Mouse (Mus musculus) retina, embryonic 14.5 days (tissue): Measurements from ENCODE around the gene Il31ra.

Experiments
- DNase-seq: peaks from one replicate; pipeline ENCODE4 v3.0.0-alpha.2; 2015; ENCODE audit warnings: low spot score

The Il31ra gene

DNA sequence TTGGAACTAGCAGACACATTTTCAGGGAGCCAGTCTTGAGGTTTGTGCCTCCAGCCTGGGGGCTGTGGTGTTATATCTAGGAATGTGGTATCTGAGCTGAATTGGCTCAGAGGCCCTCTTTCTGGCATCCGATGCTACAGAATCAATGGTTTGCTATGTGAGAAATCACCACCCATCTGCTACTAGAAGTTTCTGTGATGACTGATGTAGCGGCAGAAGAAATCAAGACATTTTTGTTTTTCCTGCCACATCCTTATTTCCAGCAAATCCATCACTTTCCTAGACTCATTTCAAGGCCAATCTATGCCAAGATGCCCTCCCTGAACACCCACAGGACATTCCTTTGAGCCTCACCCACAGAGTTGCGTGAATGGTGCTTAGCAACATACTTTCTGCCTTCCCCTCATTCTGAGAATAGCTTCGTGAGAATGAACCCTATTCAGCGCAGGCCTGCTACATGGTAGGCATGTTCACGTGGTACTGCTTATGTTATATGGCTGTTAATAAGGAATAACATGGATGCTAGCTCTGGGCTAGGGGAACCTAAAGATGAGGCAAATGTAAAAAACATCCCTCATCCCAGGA is 33.5 kb downstream of the Il31ra start:
- DNase-seq, result no peak

DNA sequence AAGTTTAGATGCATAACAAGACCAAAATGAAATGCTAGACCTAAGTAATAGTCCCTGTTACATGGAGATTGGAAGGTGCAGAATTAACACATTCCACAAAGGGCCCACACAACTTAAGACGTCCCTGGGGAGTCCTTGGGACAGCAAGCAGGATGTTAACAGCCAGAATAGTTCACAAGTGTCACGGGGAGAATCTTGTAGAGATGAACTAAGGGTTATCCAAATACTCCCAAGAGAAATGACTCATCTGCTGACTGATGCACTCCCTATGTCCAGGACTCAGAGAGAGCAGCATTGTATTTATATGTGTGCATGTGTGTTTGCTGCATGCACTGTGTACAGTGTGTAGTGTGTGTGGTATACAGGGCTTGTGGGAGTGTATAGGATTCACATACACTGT is 37.7 kb downstream of the Il31ra start:
- no peak for DNase-seq

GRCm38 (mm10) chr13:112553304-112553703 is 40.9 kb downstream of the Il31ra start:
- no peak for DNase-seq

DNA sequence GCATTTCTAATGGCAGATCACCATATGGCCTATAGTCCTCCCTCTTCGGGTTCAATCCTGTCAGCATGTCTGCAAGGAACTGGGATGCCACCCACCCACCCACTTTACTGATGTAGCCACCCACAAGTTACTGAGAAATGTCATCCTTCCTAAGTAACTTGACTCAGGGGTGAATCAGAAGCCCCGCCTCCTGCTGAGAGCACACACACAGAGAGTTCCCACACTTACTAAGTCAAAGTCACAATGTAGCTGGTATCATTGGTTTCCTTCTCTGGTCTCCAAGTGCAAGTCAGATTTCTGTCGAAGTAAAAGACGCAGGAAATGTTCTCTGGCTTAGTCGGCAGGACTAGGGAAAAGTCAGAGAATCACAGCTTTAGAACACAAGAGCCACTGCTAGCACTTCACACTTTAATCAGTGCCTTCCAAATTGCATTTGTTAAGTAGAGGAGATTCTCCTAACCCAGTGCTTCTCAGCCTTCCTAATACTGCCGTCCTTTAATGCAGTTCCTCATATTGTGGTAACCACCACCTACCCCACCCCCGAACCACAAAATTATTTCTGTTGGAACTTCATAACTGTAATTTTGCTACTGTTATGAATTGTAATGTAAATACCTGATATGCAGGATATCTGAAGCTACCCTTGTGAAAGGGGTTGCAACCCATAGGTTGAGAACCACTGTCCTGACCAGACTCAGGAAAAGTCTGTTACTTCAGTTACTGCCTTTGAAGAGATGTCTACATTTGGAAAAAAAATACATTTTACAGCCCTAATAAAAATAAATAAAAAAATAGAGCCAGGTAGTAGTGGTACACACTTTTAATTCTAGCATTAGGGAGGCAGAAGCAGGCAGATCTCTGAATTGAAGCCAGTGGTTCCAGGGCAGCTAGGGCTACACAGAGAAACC is 42.3 kb downstream of the Il31ra start:
- DNase-seq, result no peak

- DNase-seq, result no peak
Observed at GRCm38 (mm10) chr13:112541223-112541975, 52.8 kb downstream of the Il31ra start.

DNA sequence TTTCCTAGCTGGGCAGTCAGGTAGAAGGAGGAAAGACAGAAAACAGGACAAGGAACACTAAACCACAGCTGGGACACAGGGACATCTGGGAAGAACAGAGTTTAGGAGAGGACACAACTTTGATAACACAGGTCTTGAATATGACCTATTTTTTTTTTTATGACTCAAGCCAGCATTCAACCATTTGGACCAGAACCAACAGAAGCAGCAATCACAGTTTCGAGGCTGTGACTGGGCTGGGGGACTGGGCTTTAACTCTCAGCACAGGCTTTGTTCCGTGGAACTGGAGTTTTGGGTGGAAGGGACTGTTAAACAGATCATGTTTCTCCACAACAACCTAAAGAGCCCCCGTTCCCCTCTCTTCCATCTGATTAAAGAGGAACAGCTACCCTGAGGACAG is 53.5 kb downstream of the Il31ra start:
- DNase-seq, result no peak

GRCm38 (mm10) chr13:112537065-112537464 is 57.1 kb downstream of the Il31ra start:
- no peak for DNase-seq

- no peak for DNase-seq
Observed at GRCm38 (mm10) chr13:112536611-112537010, 57.5 kb downstream of the Il31ra start.

DNA sequence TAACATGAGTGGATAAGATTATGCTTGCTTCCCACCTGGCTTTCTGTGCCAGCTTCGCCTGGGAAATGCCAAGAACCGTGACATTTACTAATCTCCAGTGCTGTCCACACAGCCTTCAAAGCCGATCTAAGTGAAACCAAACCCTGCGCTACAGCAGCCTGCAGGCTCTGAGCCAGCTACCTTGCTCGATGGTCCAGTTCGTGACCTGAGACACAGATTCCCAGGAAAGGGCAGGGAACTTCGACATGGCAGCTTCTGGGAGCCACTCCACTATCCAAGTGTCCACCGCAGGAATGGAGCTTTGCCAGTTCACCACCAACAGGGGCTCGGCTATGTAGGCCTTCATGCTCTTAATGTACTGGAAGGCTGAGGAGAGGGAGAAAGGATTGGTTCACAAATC is 60.6 kb downstream of the Il31ra start:
- no peak for DNase-seq

- DNase-seq, result no peak
Observed at GRCm38 (mm10) chr13:112532235-112532634, 61.9 kb downstream of the Il31ra start.

- DNase-seq, result peak; percentile 85
Observed at GRCm38 (mm10) chr13:112529893-112530292, 64.3 kb downstream of the Il31ra start.

DNA sequence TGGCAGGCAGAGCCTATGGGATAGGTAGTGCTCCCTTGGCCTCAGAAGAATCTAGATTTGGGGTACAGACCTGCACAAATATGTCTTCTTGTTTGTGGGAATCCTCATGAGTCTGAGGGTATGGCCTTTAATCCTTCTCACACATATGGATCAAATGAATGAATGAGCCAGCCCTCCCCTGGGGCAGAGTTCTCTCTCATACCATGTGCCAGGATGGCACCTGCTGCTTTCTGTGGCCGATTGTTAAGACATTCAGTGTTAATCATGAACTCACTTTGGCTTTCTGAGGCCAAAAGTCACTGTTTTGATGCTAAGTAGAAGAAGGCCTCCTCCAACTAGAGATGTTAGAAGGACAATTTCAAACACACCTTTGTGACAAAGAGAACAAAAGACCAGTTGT is 67.0 kb downstream of the Il31ra start:
- no peak for DNase-seq

GRCm38 (mm10) chr13:112523346-112523970 is 70.7 kb downstream of the Il31ra start:
- no peak for DNase-seq

DNA sequence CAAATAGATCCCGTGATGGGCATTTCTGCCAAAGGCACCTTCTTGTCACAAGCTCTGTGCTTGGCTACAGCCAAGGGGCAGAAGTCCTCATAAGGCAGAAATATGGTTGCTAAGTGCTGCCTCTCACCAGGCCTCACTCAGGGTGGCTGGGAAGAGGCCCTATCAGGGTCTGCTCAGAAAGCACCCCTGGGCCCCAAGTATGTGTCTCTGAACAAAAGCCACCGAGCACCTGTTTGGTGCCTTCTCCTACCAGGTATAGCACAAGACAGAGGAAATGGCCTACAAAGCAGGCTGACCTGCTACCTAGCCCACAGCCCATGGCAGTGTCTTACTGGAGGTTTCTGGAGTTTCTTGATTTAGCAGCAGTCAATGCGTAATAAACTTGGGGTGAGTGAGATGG is 71.3 kb downstream of the Il31ra start:
- no peak for DNase-seq

GRCm38 (mm10) chr13:112522261-112522660 is 71.9 kb downstream of the Il31ra start:
- no peak for DNase-seq

- no peak for DNase-seq
Observed at GRCm38 (mm10) chr13:112514546-112514945, 79.6 kb downstream of the Il31ra start.

- no peak for DNase-seq
Observed at GRCm38 (mm10) chr13:112512824-112513223, 81.3 kb downstream of the Il31ra start.

DNA sequence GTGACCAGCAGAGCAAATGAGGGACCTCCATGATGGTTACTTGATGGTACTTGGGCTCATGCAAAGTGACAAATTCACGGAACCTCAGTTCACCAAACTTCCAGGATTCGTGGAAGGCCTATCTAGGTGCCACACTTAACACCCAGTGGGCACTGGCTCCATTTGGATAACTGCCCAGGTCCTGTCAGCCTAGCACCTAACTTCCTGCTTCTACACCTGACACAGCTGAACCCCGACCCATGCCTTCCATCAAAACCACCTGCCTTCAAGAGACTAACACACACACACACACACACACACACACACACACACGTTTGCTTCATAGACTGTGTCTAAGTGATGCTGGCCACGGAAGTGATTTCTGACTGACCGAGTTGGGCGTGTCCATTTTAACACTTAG is 82.3 kb downstream of the Il31ra start:
- DNase-seq, result no peak

DNA sequence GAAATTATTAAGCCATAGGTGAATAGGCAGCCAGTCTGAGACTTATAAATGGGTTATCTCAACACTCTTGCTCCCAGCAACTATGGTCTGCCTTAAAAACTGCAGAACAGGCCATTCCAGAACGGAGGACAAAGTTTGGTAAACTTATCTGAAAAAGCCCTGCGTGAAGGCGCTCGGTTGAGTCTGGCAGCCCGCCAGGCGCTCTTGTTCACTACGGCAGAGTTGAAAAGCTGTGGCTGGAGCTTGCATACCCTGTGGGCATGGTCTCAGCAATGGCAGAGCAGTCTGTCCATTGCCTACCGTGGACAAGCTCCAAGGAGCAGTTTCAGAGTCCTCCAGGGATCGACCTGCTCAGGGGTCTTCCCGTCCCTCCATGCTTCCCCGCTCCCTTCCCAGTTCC is 82.9 kb downstream of the Il31ra start:
- DNase-seq, result no peak

DNA sequence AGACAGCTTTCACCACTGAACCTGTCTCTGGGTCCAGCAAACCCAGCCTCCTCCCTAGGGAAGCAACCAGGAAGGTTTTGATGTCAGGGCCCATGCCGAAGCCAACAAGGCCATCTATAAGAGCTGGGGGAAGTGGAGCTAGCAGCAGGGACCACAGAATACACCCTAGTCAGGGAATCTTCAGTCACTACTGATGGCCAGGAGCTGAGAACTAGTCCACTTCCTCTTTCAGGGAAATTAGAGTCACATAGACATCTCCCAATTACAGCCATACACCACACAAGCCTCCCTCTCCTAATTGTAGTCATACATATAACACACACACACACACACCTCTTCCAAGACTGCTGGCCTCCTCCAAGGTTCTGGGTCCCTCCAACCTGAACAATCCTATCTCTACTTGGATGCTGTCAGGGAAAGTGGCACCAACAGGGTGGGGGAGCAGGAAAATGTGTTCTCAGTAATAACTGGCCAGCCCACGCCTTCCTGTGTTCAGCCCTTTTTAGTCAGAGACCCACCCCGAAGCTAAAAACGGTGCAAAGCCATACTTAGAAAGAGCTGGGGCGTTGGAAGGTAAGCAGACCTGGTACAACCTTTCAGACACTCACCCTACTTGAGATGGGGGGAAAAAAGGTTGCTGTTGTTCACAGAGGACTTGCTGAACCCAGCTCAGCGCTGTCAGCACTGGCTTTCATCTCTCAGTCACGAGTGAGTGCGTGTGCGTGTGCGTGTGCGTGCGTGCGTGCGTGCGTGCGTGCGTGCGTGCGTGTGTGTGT is 83.5 kb downstream of the Il31ra start:
- DNase-seq, result no peak

DNA sequence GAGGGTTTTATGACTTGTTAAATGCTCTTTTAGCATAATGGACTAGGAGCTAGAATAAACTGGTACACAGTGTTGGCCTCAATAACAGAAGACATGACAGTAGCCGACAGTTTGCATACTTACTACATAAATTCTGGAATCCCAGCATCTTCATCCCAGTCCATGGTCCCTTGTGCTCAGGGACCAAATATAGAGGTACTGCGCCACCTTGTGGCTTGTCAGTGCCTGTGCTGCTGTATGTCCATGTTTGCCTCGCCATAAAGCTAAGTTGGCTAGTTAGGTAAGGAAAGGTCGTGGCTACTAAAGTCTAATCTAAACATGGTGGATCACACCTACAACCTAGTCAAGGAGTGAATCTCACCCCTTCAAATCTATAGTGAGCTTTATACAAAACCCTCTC is 84.7 kb downstream of the Il31ra start:
- peak; percentile 85 for DNase-seq

- DNase-seq, result no peak
Observed at GRCm38 (mm10) chr13:112508487-112508886, 85.7 kb downstream of the Il31ra start.
